Mouse (Mus musculus) spleen, embryonic (tissue): ENCODE results near the gene Frmd5.

Source experiments
- CTCF ChIA-PET: fragments of 350-600 bp; sonication (Branson Sonifier 250); formaldehyde crosslinking; loops from one replicate; lab custom pipeline; 2022; lab: Charles Lee

The Frmd5 gene

DNA sequence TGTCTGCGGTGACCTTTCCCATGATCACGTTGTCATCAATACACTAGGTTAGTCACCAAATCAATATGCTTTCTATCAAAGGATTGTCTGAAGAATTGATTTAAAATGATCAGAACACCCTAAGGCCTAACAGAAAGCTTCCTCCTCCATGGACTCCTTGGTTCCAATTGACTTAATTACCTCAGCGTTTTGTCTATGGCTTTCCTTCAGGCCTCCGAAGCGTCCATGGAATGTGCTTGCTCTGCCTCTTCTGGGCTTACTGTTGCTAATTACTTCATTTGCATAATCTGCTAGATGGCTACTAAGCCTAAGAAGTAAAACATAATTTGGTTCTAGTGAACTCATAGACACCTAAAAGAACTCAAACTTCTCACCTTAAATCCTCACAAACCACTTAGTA, 42.0 kb downstream of the Frmd5 start:
- CTCF ChIA-PET = interaction anchor here (0.7 kb wide), 1 partner anchor 22 kb away, joined by 4 read pairs; no protein-coding TSS in a partner anchor

DNA sequence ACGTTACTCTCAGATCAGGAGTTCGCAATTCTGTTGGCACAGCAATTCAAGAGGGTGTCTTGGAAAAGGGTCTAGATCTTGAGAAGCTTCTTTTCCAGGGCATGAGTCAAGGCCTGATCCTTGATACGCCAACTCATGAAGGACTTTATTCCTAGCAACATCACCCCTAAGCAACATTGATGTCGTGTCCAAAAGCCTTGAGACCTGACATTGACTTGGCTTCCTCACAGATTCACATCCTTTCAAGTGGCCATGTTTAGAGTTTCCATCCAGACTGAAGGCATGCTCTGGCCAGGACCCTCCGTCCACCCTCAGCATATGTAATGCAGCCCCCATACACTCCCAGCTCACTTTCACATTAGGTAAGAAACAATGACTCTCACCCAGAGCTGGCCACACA, 45.0 kb downstream of the Frmd5 start:
- CTCF ChIA-PET = no interaction called here

DNA sequence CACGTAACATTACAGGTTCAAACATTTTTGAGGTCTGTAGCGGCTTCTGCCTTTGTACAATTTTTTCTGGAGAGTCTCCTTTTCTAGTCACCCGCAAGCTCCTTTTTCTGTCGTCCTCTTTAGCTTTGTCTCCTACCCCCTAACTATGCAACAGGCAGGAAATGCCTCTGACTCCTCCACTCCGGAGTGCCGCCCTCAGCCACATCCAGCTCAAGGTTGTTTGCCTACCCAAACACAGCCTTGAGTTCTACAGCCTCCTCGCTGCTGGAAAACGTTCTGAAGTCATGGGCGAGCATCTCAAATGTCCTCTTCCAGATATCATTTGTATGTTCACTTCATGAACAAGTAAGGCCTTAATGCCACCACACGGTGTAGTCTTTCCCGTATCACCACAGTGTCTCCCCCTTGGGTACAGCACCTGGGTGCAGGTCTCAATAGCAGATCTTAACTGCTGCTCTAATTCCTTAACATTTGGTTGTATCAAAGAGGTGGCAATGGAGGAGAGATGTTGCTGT, 45.5 kb downstream of the Frmd5 start:
- CTCF ChIA-PET = no interaction called here

DNA sequence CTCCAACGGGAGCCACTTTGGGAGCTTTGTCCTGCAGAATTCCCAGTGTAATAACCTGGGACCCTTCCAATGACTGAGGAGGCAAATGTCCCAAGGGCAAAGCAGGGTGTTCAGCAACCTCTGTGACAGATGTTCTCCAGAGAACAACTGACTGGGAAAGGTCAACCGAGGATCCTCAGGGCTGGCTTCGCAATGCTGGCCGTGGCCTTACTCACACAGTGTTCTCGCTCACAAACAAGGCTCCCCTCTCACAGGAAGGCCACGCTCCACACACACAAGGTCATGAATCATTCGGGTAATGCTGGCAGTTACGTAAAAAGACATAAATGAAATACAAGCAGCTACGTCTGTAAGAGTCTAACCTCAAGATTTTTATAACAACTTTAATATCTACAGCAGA, 46.2 kb downstream of the Frmd5 start:
- CTCF ChIA-PET = no interaction called here

DNA sequence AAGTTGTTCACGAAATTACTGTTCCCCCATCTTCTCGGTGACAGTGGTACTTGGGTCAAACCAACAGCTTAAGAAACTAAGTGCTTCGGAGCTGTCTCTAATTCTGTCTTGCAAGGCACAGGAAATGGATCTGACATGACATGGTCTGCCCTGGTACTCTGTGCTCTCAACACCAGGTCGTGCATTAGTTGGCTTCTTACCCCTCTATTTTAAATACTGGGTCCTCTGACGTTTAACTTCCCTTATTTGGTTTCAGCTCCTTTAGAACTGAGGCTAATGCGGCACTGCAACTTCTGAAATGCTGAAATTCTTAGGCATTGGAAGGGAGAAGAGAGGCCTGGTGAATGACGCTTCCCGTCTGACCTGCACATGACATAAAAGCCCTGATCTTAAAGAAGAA, 48.6 kb downstream of the Frmd5 start:
- CTCF ChIA-PET = no interaction called here

DNA sequence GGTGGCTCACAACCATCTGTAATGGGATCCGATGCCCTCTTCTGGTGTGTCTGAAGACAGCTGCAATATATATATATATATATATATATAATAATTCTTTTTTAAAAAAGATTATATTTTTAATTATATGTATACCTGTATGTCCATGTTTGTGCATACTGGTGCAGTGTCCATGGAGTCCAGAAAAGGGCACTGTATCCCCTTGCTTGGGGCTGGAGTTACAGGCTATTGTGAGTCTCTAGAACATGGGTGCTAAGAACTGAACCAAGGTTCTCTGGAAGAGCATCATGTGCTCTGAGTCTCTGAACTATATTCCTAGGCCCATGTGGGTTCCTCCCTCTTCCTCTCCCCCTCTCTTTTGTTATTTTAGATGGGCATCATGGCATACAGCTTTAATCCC, 50.6 kb downstream of the Frmd5 start:
- CTCF ChIA-PET = interaction anchor here (0.6 kb wide), 1 partner anchor 104 kb away, joined by 3 read pairs; no protein-coding TSS in a partner anchor

DNA sequence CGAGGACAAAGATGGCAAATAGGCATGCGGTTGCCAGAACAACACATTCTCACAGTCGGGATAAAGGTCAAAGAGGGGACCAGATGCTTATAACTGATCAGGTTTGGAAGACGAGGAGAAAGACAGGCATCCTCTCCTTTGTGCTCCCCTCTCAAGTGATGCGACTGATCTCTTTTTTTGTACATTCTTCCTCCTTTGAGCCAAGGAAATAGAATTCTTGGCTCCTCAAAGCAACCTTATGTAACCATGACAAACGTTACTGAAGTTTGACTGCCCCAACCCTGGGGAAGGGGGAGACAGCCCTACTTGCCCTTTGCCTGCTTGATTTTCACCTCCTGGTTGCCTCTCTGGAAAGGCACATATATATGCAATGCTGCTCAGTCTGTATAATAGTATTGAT, 51.8 kb downstream of the Frmd5 start:
- CTCF ChIA-PET = no interaction called here

DNA sequence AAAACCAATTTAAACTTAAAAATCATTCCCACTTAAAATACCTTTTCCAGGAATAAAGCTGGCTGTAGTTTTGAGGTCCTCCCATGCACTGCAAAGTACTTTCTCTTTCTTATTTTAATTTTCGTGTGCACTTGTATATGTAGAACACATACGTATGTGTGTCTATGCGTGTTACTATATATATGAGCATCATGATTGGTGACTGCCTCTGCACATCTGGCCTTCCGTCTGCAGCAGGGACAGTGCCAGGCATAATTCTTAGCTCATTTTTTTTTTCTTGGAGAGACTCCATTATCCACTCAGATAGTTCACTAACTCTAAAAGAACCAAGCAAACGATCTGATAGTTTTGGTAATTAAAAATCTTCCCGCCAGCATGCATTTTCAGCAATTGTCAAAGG, 56.8 kb downstream of the Frmd5 start:
- CTCF ChIA-PET = no interaction called here

DNA sequence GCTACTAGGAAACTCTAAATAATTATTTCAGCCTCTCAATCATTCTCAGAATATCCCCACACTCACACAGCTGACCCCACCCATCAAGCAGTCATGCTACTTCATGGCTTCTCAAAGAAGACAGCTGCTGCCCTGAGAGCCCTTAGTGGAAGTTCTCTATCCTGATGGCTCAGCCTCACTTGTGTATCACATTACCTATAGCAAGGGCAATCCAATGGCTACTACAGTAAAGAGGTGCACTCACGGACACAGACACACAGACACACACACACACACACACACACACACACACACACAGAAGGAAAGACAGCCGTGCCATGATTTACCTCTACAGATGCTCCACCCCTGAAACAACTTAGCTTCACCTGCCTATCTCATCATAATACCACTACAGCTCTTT, 65.7 kb downstream of the Frmd5 start:
- CTCF ChIA-PET = no interaction called here

DNA sequence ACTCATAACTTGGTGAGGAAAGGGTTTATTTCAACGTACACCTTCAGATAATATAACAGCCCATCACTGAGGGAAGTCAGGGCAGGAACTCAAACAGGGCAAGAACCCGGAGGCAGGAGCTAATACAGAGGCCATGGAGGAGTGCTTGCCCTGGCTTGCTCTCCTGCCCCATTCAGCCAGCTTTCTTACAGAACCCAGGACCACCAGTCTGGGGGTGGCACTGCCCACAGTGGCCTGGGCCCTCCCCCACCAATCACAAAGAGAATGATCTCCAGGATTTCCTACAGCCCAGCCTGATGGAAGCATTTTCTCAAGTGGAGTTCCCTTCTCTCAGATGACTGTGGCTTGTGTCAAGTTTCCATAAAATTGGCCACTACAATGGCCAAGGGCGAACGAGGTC, 67.5 kb downstream of the Frmd5 start:
- CTCF ChIA-PET = no interaction called here

DNA sequence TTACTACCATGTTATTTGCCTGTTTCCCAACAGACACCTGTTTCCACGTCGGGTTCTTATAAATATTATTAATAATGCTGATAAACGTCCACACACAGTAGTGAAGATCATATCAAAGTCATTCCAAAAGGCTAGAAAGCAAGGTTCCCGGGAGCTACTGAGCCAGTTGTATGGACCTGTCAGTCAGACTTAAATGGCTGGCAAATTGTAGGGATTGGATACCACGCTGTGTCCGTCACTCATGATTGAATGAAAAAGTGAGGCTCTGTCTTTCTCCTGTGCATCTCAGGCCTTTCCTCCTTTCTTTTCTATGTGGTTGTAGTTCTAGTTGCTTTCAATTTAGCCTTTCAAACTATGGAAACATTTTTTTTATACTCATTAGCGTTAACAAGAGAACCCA, 73.5 kb downstream of the Frmd5 start:
- CTCF ChIA-PET = no interaction called here

DNA sequence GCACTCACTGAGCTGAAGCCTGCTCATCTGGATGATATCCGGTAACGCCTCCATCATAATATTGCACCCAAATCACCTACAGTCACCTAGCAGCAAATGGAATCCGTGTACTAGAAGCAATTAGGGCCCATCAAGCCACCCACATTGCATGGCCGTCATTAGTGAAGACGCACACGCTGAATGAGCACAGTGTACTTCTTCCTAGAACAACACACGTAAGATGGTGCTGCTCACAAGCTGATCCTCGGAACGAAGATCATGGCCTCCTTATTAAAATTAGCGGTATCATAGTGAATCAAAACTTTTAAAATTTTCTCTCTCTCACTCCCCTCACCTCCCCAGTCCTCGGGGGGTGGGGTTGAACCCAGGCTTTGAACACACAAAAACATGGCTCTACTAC, 76.4 kb downstream of the Frmd5 start:
- CTCF ChIA-PET = no interaction called here

DNA sequence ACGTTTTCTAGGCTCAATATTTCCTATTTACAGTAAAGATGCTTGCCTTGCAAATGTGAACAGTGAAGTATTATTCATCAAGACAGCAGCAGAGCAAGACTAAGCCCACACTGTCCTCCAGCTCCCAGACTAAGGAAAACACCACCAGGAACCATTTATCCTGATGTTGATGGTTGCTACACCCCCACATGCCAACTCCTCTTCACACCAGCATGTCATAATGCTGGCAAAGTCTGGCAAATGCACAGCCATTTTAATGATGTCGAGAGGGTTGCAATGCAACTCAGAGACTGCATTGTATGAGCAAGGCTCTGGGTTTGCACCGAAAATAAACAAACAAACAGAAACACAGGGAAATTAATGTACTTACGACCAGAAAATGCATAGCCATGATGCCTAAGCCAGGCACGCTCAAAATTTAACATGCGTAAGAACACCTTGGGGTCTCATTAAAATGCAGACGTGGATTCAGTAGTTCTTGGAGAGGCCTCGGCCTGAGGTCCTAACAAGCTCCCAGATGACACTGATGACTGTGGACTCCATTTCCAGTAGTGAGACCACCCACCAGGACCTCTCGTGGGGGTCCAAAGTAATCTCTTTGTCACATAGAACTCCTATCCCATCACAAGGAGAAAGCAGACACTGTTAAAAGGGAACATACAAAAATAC, 77.8 kb downstream of the Frmd5 start:
- CTCF ChIA-PET = no interaction called here

DNA sequence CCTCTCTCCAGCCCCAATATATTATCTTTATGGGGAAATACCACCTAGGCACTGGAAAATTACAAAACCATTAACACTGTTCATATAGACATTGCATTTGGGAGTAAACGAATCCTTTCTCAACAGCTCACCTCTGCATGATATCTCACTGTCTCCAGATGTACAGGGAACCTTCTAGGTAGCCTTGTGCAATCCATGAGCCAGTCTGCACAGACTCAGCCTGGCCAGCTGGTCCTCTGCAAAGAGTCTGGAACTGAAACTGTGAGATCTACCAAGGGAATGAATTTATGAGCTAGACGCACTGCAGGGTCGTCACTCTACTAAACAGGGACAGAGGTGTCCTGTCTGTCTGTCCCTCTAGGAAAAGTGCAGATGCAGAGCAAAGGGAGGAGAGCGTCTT, 82.0 kb downstream of the Frmd5 start:
- CTCF ChIA-PET = no interaction called here

DNA sequence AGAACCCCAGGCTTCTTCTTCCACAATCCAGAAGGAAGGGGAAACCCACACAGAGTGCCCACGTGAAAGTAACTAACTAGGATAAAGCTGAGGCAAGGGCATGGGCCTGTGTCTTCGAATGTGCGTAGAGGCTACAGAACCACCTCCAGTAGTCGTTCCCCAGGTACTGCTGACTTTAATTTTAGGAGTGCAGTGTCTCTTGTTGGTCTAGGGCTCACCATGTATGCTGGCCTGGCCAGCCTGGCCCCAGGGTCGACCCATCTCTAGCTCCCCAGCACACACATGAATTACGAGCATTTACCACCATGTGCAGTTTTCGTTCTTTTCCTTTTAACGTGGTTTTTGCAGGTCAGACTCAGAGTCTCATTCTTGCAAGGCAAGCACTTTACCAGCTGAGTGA, 83.1 kb downstream of the Frmd5 start:
- CTCF ChIA-PET = no interaction called here

DNA sequence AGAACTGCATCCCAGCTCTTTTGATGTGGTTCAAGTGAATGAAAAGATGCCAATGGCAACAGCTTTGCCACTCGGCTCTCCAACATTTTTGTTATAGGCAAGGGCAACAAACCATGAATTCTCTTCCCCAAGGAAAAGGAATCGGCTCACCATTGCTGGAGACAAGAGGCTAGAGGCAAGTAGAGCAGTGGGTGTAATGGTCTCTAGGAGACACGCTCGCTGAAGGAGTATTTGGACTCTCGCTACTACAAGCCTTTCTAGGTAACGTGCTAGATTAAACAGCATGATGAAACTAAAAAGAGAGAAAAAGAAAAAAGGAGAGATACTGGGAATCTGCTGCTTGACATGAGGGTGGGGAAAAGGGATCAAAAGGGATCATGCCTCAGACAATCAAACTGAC, 87.9 kb downstream of the Frmd5 start:
- CTCF ChIA-PET = no interaction called here

DNA sequence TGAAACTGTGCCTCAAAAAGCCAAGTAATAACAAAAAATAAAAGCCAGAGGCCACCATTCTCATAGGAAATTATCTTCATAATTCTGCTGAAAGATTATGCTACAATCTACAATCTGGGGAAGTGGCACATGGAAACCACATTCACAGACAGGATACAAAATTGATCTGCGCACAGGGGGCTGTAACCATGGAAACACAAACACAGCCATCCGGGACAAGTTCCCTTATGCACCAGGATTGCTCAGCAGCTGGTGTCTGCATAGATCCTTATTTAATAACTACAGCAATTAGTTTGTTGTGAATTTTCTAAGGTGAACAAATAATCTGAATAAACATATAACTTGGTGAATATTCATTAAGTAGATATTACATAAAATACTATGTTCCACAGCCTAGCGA, 89.8 kb downstream of the Frmd5 start:
- CTCF ChIA-PET = no interaction called here

DNA sequence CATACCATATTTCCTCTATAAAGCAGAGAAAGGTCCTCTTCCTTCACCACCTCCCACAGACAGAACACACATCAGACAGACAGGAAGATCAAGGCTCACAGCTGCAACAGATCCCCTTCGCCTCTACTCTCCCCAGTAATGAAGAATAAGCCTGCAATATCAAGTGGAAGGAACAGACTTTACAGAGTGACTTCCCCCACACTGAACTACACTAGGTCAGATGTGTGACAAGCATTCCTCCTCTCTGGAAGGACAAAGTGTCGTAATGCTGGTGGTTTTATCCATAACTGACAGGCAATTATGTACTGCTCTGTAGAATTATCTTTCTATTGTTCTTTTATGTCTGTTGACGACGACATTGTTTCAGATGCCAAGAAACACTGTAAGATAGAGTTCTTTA, 93.3 kb downstream of the Frmd5 start:
- CTCF ChIA-PET = no interaction called here

DNA sequence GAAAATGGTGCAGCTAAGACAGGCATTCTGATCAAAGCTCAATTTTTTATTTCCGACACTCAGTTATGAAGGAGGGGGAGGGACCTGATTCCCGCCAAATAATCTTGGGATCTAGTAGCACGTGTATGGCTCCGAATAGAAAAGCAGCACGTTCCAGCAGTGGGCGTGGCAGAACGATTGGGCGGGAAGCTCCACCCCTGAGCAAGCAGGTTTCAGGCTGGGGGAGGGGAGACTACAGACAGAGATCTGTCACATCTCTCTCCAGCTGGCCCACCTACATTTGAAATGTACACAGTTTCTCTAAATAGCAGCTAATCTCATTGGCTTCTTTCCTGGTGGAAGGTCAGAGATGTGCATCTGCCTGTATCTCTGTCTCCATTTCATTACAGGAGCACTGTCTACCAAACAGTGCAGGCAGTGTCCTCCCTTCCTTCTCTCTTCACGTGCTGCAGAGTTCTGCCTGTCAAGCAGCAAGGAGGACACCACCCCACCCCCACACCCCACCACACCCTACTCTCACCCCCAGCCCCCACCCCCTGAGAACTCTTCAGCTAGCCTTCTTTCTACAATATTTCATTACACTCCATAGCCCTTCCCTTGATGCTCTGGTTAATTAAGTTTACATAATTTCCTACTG, 95.0 kb downstream of the Frmd5 start:
- CTCF ChIA-PET = no interaction called here

DNA sequence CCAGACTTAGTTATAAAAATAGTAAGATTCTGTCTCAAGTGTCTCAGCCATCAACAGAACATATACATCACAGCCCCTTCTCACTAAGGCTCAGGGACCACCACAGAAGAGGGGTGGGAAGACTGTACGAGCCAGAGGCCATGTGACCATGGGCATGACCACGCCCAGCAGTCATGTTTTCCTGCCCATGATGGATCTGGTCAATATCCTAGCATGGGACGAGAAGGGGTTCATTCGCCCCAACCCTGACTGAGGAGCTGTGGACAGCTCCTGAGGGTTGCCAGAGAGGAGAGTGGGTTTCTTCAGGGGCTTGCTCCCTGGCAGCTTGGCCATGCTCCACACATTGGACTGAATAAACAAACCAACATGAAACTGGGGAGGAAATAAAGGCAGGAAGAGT, 97.8 kb downstream of the Frmd5 start:
- CTCF ChIA-PET = no interaction called here

DNA sequence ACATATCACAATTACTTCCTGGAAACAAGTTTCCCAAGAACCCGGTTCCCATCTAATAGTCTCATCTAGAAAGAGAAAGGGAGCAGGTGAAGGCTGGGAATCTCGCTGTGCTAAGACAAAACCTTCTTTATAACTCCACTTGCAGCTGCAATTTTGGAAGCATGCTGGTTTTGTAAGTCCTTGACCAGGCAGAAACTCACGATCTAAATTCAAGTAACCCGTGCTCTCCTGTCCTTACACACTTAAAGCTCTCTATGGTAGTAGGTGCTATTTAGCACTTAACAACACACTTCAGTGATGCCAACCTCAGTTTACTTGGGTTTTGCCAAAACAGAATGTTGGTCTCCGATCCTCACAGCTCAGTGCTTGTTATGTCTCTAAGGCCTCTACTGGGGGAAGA, 99.4 kb downstream of the Frmd5 start:
- CTCF ChIA-PET = no interaction called here

DNA sequence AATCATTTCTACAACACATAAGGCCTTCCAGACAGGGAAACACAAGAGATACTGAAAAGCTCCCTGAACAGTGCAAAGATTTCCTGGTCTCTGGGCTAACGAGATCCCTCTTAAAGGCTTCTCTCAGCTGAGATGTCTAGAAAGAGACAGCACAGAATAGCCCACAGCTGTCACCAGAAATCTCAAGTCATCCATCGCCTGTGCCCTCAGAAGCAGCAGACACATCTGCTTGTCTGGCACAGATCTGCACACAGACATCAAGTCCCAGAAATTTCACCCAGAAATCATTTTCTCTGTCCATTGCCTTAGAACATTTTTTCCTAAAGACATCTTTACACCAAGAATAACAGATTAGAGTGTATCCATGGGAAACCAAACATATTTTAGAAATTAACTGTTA, 101.1 kb downstream of the Frmd5 start:
- CTCF ChIA-PET = no interaction called here

DNA sequence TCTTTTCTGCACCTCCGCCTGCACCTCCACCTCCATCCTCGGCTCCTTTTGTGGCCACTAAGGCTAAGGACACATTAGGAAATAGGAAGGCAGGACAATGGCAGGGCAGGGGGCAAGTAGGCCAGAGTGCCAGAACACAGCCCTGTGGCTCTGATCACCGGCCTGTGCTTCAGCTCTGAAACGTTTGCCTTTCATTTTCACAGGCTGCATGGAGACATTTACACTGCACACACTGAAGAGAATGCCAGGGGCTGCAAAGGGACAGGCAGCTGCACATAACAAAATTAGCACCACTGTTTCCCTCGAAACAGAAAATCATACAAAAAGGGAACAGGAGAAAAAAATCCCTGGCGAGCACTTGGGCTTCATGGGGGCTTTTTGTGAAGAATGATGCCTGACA, 107.6 kb downstream of the Frmd5 start:
- CTCF ChIA-PET = no interaction called here
